Mouse (Mus musculus) kidney, postnatal 36 days (tissue): ENCODE data around the gene Sfn.

Experiments used
- DNase-seq, 2 experiments: peaks; one replicate each; pipeline ENCODE4 v3.0.0; 2021 to 2022; ENCODE audit warnings: mixed read lengths in 2 of 2

Sfn gene

DNA sequence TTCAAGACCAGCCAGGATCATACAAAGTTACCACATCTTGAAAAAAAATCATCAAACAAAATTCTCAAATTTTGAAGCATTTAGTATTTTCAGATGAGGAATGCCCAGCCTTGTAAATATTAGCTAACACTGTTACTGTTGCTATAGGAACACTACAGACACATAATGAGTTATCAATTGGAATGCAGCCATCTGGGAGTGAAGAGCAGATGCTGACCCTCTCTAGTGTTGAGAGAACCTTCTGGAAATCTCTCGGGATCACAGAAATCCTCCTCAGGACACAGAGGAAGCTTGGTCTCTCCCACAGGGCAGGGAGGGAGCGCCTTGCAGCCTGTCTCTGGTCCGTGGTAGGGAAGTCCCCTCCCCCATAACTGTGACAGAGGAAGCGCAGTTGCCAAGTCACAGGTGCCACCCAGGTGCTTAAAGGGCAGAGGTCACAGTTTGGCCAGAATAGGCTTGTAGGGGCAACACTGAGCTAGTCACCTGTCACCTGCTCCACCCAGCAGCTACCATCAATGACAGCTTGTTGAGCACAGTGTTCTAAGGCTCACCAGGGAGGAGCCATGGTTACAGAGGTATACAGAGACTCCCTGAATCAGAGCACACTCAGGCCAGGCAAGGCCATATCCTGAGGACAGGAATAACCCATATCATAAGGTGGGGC is 17.6 kb upstream of the Sfn start:
- no peak for DNase-seq

DNA sequence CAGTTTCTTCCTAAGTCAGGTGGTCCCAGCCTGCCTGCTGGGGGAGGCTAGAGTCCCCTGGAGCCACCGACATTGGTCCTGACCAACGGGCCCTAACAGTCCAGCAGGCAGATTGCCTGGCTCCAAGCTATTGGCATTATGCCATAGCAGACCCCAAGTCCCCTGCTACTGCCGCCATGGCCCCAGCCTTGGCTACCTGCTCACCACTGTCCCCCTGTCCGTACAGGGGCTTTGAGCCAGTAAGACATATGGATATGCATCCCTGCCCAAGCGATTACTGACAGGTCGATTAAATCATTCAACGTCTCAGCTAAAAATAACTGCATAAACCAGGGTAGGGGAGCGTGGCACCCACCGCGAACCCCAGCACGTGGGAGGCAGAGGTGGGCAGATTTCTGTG is 16.0 kb upstream of the Sfn start:
- DNase-seq: no peak

DNA sequence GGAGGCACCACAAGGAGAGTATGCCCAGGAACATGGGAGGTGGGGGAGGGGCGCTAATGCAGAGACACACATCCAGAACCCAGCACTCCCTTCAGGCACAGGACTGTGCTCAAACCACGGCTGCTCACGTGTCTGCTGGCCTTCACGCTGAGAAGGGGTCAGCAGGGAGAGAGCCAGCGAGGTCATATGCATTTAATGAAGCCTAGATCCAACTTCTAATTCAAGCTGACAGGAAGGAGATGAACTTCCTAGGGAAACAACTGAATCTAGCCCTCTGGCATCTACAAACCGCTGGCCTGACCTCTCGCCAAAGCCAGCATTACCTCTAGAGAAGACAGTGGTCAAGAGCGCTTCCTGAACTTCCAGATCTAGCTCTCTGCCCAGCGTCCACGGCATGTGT is 13.4 kb upstream of the Sfn start:
- peak; percentile 51 to 53 for DNase-seq

DNA sequence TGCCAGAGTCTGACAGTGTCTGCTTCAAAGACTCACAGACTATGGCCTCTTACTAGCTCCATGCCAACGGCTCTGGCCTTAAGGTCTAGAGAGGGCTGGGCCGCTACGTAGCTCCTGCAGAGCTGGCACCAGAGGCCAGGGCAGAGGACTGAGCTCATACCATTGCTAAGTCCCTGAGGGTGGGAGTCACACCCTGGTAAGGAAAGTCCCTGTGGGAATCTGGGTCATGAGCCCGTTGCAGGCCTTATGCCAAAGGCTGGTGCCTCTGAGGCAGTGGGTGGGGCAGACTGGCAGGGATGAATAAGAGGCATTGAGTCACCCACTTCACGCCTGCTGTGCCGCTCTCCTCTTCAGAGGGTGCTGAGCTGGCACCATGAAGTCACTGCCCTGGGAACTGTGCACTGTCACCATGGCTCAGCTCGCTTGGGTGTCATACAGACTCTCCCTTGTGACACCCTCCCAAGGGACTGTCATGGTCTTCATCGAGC is 12.3 kb upstream of the Sfn start:
- no peak for DNase-seq

DNA sequence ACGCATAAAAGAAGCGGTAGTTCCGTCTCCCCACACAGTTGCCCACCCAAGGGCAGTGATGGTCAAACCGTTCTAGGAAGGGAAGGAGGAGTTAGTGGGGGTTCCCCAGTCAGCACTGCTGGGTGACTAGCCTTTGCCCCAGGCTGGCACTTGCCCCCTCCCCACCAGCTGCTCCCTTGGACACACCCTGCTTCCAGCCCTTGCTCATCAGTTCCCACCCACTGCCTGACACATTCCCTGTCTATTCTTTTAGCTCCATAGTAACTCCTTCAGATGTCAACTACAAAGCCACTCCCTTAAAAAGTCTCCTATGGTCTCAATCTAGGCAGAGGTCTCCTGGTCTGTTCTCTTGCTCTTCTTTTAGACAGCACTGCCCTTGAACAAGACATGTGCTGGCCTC is 11.9 kb upstream of the Sfn start:
- DNase-seq: no peak

DNA sequence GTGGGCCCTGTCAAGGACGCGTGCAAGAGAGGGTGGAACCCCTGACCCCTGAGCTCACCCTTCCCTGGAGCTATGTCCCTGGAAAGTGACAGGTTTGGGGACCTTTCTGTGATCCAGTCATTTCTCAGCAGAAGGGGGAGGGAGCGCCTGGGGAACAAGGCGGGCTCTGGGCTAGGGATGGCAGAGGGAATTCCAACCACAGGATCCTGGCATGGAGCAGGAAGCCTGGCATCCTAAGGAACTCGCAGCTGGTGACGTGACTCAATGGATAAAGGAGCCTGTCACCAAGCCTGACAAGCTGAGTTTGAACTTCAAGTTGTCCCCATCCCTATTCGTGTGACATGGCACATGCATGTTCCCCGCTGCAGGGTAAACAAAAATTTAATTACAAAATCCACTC is 11.1 kb upstream of the Sfn start:
- DNase-seq: no peak

DNA sequence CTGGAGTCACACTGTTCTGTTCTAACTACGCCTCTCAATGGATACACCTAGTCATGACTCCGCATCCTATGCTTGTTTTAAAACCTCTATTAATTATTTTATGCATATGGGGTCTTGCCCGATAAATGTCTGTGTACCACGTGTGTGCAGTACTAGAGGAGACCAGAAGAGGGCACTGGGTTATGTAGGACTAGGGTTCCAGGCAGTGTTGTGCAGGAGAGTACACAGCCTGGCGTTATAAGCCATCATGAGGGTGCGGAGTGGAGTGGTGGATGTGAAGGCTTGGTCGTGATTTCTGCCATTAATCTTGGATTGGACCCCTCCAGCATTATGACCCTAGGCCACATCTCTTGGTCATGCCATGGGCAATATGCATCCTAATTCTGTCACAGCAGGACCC is 10.4 kb upstream of the Sfn start:
- no peak for DNase-seq

DNA sequence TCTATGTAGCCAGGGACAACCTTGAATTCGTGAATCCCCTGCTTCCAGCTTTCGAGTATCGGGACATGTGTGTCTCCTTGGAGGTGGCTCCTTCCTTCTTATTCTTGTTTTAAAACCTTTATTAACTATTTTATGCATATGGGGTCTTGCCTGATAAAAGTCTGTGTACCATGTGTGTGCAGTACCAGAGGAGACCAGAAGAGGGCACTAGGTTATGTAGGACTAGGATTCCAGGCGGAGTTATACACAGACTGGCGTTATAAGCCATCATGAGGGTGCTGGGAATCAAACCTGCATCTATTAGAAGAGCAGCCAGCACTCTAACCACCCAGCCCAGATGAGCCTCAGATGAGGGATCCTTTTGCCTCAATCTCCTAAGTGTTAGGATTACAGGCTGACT is 9.8 kb upstream of the Sfn start:
- no peak for DNase-seq

DNA sequence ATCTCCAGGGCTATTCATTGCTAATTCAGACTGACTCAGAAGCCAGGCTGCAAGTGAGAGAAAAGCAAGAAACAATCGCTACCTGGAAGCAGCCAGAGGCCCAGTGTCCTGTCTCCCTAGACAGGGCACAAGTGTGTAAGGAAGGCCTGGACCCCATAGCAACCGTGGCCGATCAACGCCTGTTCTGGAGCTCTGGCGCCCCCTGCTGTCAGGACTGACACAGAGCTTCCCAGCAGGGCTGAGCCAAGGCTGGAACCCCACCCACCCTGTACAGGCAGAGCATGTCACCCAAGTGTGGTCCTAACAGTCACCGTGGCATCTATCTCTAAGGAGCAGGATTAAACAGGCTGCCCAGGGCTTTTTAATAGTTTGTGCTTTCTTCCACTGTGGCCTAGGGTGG is 7.8 kb upstream of the Sfn start:
- DNase-seq: peak; percentile 84 to 96

DNA sequence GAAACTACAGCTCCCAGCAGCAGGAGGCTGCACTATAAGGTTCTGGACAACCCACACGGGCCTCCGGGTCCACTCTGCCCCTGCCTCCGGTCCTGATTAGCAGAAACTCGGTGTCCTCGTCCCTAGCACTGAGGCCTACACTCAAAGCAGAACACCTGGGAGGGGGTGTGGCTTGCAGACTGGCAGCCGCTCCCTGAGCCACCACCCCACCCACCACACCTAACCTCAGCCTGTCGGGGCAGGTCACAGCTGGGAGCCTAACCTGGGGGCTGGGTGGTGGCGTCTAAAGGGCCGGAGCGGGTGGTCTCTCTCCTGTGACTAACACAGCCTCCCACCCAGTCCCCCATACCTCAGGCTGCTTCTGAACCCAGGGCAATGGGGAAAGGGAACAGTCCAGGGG is 5.3 kb upstream of the Sfn start:
- no peak for DNase-seq

DNA sequence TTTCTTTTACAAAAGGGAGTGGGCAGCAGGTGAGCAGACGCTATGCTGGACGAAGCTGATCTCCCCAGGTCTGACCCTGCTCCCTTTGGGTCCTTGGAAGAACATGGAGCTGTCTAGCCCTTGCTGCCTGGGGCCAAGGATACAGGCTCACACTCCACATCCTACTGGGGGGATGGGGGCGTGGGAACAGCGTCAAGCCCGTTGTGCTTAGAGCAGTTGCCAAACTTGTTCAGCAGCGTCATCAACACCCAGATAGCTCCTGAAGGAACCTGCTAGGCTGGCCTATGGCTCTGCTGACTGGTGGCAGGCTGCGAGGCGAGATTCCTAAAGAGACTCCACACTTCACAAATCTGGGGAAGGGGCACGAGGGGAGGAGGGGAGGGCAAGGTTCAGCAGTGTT is 3.4 kb upstream of the Sfn start:
- DNase-seq: no peak

DNA sequence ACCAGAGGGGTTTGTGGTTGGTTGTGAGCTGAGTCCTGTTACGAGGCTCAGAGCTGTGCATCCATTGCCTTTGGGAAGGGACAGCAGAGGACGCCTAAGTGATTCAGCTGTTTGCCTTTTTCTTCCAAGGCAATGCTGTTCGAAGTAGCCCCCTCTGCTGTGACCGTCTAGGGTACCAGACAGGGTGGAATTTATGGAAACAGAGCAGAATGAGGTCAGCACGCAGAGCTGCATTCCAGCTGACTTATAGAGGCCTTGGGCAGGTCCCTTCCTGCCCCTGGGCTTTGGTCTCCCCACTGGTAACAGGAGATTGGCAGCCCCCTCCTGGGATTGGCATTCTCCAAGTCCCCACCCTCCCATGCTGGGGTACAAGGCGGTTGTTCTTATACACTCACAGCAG is 2.9 kb upstream of the Sfn start:
- no peak for DNase-seq

DNA sequence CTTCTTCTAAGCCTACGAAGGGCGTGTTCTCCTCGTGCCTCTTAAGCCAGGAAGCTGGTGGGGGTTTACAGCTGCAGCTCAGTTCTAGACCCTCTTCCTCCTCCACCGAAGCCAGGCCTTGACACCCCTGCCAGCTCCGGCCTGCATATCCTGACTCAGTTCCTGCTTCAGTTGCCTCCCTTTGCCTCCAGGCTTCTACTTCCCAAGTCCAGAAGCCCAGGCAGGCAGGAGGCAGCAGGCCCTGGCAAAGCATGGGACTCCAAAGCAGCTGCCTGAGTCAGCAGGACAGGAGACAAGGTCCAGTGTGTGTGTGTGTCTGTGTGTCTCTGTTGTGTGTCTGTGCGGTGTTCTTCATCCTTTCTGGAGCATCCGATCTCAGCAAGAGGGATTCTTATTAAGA is 2.2 kb upstream of the Sfn start:
- peak in 1 of 2 experiments; percentile 33 for DNase-seq

DNA sequence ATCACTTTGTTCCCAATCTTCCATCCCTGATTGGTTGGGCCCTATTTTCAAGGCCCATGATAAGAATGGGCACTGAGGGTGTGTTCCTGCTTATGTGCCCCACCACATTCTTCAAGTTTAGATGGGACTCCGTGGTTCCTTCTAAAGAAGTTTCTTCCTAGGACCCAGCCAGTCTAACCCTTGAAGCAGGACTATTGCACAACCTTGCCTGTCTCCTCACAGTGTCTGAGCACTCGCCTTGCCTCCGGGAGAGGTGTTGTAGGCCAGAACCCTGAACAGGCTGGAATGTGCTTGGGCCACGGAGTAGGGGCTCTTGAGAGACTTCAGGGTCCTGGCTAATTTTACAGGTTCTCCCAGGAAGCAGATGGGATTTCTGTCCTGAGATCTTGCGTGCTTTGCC is 1.1 kb upstream of the Sfn start:
- no peak for DNase-seq

DNA sequence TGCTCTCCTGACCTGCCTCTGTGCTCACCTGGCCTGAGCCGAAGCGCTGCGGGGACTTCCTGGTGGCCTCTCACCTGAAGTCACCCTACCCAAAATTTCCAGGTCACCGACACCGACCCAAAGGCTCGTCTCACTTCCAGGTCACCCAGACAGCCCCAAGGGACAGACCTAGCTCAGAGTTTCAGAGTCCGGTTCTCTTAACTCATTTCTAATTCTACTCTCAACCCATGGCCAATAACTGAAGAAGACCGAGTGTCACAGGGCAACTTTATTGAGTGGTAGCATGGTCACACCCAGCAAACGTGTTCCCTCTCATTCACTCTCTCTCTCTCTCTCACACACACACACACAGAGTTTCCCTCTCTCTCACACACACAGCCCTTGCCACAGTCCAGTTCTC is 1.7 kb downstream of the Sfn start:
- no peak for DNase-seq

DNA sequence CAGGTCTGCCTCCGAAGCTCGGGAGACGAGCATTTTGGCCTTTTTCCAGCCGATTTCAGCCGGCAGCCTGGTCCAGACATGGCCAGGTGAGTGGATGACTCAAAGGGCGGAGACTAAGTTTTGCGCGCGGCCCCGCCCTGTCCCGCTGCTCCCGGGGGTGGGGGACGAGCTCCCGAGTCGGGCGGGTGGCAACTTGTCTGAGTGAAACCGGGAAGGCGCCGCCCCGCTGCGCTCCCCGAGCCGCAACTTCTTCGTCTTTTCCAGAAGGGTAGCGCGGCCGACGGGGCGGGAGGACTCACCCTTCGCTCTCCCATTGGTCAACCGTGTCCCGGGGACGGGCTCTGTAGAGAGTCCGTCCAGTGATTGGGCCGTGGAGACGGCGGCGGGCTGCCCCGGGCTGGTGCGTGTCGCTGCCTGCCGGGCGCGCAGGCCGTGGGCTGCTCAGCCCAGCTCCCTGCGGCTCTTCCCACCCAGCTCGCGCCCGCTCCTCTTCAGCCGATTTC is 2.3 kb downstream of the Sfn start:
- DNase-seq: peak; percentile 95 to 96

DNA sequence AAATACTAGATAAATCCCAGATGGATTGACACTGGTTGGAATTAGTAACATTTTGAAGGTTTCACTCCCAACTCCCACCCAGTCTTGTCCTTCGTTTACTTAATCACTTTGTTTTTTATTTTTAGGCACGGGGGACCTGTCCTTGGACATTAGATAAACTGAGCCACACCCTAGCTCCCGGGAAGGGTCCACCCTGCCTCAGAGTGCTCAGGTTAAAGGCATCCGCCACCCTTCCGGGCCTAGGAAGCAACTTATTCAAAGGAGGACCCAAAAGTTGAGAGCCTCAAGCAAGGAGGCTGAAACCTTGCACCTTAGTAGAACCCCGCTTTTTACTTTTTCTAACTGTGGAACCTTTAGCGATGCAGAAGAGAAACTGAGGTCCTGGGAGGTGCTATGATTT is 2.9 kb downstream of the Sfn start:
- no peak for DNase-seq

DNA sequence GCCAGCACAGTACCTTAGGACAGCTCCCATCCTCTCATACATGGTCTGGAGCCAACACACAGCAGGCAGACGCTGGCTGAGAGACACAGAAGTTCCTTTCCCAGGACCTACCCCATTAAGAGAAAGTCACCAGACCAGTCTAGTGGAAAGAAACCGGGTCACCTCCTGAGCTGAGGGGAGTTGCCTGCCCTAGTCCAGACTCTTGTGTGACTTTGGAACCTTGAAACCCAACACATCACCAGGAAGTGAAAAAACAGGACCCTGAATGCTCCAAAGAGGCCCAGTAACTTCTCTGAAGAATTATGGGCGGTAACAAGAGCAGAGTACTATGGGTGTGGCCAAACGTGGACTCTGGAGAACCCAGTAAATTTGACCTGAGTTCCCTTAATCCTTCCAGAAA is 3.4 kb downstream of the Sfn start:
- peak; percentile 32 for DNase-seq

DNA sequence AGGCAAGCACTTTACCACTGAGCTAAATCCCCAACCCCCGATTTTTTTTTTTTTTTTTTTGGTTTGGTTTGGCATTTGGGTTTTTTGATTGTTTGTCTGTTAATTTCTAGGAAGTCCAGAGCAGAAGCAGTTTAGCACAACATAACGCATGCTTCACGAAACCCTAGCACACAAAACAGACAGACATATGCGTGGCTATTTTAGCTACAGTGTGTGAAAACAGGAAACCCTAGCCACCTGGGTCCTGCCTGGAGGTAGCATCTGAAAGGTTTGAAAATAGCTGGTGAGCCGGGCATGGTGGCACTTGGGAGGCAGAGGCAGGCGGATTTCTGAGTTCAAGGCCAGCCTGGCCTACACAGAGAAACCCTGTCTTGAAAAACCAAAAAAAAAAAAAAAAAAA is 5.9 kb downstream of the Sfn start:
- DNase-seq: no peak

DNA sequence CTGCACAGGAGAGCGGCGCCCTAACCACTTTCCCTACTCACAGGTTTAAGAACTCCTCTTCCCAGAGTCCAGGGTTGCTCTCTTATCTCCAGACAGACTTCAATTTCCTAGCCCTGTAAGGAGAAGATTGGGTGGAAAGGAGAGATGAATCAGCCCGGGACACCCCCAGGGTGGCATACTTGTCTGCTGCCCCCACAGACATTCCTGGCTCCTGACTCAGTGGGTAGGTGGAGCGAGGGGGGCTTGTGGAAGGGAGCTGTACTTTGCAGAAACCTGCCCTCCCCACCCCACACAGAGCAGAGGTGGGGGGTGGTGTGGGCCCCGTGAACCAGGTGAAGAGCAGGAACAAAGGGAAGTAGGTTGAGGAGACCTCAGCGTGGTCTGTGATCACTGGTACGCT is 6.4 kb downstream of the Sfn start:
- DNase-seq: no peak

DNA sequence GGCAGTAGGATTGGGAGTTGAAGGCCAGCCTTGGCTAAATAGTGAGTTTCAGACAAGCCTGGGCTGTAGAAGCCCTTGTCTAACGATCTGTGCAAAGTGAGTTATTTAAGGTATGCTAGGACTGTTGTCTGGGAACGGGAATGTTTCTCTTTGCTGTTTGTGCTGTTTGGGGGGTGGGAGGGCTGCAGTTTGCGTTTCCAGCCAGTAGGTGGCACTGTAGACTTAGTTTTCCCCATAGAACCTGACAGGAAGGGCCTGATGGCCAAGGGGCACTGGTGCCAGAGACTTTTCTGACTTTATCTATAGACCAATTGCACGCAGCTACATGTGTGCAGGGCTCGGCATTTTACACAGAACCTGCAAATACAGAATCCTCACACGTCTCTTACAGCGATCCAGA is 9.4 kb downstream of the Sfn start:
- peak; percentile 69 to 80 for DNase-seq

DNA sequence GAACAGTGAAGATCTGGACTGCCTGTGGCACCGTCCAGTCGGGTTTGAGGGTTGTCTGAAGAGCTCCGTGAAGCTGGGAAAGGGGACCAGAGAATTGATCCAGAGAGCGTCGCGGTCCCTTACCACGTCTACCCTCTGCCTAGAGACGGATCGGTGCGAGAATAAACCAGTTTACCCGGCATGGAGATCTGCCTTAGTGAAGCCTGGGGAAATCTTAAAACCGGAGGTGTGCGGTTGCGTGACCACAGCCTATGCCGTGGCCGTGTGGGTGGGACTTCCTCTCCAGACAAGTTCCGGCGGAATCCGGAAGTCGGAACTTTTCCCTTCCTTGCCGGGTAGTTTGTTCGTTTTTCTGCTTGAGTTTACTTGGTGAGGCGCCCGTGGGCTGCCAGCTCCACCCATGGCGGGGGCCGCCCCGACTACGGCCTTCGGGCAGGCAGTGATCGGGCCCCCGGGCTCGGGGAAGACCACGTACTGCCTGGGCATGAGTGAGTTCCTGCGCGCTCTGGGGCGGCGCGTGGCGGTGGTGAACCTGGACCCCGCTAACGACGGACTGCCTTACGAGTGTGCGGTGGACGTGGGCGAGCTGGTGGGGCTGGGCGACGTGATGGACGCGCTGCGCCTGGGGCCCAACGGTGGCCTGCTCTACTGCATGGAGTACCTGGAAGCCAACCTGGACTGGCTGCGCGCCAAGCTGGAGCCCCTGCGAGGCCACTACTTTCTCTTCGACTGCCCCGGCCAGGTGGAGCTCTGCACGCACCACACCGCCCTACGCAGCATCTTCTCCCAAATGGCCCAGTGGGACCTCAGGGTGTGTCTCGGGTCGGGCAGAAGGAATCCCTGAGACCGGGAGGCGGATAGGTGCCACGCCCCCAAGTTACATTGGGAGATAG is 17.7 kb downstream of the Sfn start, which contains the start of gene Gpn2:
Gpn2 (plus strand) TSS at position 304 of the 893 bp plus-strand sequence.
- DNase-seq: peak; percentile 89 to 92

DNA sequence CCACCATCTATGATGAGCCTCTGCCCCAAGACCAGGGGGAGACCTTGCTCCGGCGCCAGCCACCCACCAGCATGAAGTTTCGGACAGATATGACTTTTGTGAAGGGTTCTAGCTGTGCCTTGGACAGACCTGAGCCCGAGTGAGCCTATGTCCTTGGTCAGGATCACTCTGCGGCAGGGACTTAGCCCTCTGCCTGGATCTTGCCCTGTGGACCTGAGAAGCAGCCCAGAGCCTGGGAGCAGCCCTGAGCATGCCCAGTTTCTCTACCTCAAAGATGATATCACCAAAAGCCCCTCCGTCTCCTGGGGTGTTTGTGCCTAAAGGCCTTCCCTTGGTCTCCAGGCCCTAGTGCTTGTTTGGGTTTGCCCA is 18.3 kb downstream of the Sfn start:
- peak in 1 of 2 experiments; percentile 42 for DNase-seq

DNA sequence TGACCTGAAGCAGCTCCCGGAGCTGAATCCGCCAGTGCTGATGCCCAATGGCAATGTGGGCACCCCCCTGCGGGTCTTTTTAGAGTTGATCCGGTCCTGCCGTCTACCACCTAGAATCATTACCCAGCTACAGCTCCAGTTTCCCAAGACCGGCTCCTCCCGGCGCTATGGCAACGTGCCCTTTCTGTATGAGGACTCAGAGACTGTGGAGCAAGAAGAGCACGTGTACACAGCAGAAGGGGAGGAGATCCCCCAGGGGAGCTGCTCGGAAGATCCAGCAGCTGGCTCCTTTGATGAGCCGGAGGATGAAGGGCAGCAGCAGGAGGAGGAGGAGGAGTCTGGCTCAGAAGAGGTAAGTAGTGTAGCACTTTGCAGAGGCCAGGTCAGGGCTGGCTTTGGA is 24.0 kb downstream of the Sfn start:
- no peak for DNase-seq
